Mouse (Mus musculus): ENCODE measurements around the gene Numbl.

Numbl gene

GRCm38 (mm10) chr7:27255721-27256120 lies 2.5 kb upstream of the Numbl start:
- peak; percentile 53 to 67 for DNase-seq

GRCm38 (mm10) chr7:27257046-27257851 lies 984 bp upstream of the Numbl start:
- DNase-seq, result peak; percentile 44 to 56

GRCm38 (mm10) chr7:27257852-27258204 lies 405 bp upstream of the Numbl start:
- peak in 1 of 2 experiments; percentile 18 for DNase-seq

GRCm38 (mm10) chr7:27259271-27259721 lies 1.1 kb downstream of the Numbl start:
- peak; percentile 39 to 52 for DNase-seq

- peak; percentile 17 to 25 for DNase-seq
Observed at GRCm38 (mm10) chr7:27259771-27260170, 1.5 kb downstream of the Numbl start.

- no peak for DNase-seq
Observed at GRCm38 (mm10) chr7:27260856-27261255, 2.6 kb downstream of the Numbl start.

GRCm38 (mm10) chr7:27261888-27262287 lies 3.7 kb downstream of the Numbl start:
- DNase-seq, result no peak

GRCm38 (mm10) chr7:27264761-27265160 lies 6.5 kb downstream of the Numbl start:
- DNase-seq, result no peak

- DNase-seq, result peak in 1 of 2 experiments; percentile 11
Observed at GRCm38 (mm10) chr7:27266515-27267128, 8.4 kb downstream of the Numbl start.

GRCm38 (mm10) chr7:27271423-27271822 lies 13.2 kb downstream of the Numbl start:
- no peak for DNase-seq

GRCm38 (mm10) chr7:27273739-27274351 lies 15.6 kb downstream of the Numbl start:
- DNase-seq, result peak; percentile 65 to 71

- DNase-seq, result peak in 1 of 2 experiments; percentile 13
Observed at GRCm38 (mm10) chr7:27274916-27275315, 16.7 kb downstream of the Numbl start.

GRCm38 (mm10) chr7:27276021-27276420 lies 17.8 kb downstream of the Numbl start:
- peak in 1 of 2 experiments; percentile 21 for DNase-seq

GRCm38 (mm10) chr7:27277191-27277590 lies 19.0 kb downstream of the Numbl start:
- no peak for DNase-seq

- no peak for DNase-seq
Observed at GRCm38 (mm10) chr7:27281717-27282116, 23.5 kb downstream of the Numbl start.

GRCm38 (mm10) chr7:27282225-27282624 lies 24.0 kb downstream of the Numbl start:
- peak in 1 of 2 experiments; percentile 26 for DNase-seq

GRCm38 (mm10) chr7:27284865-27285697 lies 26.8 kb downstream of the Numbl start:
- peak; percentile 65 to 74 for DNase-seq

- DNase-seq, result peak; percentile 84 to 89
Observed at GRCm38 (mm10) chr7:27285698-27286066, 27.4 kb downstream of the Numbl start.

GRCm38 (mm10) chr7:27288732-27289131 lies 30.5 kb downstream of the Numbl start:
- DNase-seq, result no peak

GRCm38 (mm10) chr7:27290555-27290954 lies 32.3 kb downstream of the Numbl start:
- DNase-seq, result no peak

- peak in 1 of 2 experiments; percentile 45 for DNase-seq
Observed at GRCm38 (mm10) chr7:27291795-27292466, 33.7 kb downstream of the Numbl start.

- no peak for DNase-seq
Observed at GRCm38 (mm10) chr7:27295956-27296355, 37.7 kb downstream of the Numbl start.
